Mouse (Mus musculus): ENCODE data around the gene 4922502D21Rik.

DNA sequence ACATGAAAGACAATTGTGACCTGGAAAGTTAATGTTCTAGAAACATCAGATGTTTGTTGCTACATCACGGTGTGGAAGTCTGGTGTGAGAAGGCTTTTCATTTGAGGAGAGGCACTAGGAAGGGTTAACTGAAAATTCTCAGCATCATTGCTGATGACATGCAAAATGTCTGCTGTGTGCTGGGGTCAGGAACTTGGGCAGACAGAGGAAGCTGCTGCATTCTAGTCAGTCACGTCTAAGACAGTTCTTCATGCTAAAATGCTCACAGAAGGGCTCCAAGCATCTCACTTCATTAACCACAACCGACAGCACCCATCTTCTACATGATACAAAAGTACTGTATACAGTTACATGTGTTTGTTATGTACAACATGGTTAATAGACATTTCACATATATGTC, 48.3 kb downstream of the 4922502D21Rik start:
- TF ChIP-seq POLR2A (IDR thresholded peaks at IDR 0.05; ENCODE audit: low read depth, low read length), result no peak
- TF ChIP-seq CTCF (conservative IDR thresholded peaks at IDR 0.05; ENCODE audit: insufficient read depth, insufficient read length, low read depth, low read length), result no peak

Measured in kidney, adult 2 months (tissue).